Mouse (Mus musculus): ENCODE measurements around the gene Tmem232.

GRCm38 (mm10) chr17:65384411-65384962 is 156.1 kb downstream of the Tmem232 start:
- TF ChIP-seq CTCF (conservative IDR thresholded peaks at IDR 0.05; ENCODE audit: low read length) (no peak), NANOG (IDR thresholded peaks at IDR 0.05; ENCODE audit: borderline replicate concordance, low read length) (no peak)

Data from E14TG2a.4 (cell line).